ENCODE assay signal across 26 mouse cellular contexts in the genomic region with DNA sequence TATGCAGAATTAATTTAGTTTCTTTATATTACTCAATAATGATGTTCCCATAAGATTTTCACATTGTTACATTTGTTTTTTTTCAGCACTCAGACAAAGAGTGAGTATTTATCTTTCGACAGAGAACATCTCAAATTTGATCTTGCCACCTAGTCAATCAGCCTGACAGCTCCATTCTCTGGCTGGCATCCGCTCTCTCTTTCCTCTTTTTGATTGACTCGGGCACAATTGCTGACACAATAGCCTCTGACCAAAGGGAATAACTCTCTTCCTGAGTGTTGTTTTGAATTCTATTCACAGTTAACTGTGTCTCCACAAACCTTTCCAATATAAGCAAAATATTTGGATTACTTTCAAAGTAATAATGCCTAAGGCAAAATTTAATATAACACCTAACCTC.
DNase-seq lines count a peak whose midpoint lies in the region; ATAC-seq and TF ChIP-seq lines count a peak whose summit lies in the region.
"Had no signal": no experiment of that assay in that cellular context is flagged by ENCODE, and none has a peak within 500 bp of the region (broad histone marks: within the 10 kb centered on the region; RNA-seq: fewer than 3 reads in every experiment).

No protein-coding gene starts in this region.

- TF ChIP-seq CTCF in lung, postnatal 0 days (IDR thresholded peaks at IDR 0.05): no peak
- no peak for TF ChIP-seq CTCF in lung, adult 2 months (IDR thresholded peaks at IDR 0.05; ENCODE audit: insufficient read depth, low read length)

- no peak for ATAC-seq in lung, postnatal 0 days
- ATAC-seq: forebrain, embryonic 15.5 days; intestine, postnatal 0 days; midbrain, embryonic 16.5 days had no signal

- TF ChIP-seq EP300 in lung, postnatal 0 days (IDR thresholded peaks at IDR 0.05): peak; percentile 37

- H3K9ac ChIP-seq in lung, postnatal 0 days (replicated peaks; ENCODE audit: low read depth): no peak overlapping the region
- H3K9ac ChIP-seq: embryonic facial prominence, embryonic 12.5 days; forebrain, embryonic 15.5 days; hindbrain, embryonic 12.5 days; liver, embryonic 14.5 days had no signal

- no peak overlapping the region for H3K27ac ChIP-seq in lung, postnatal 0 days (ENCODE audit: low read length)
- H3K27ac ChIP-seq: embryonic facial prominence, embryonic 12.5 days; forebrain, embryonic 15.5 days; hindbrain, embryonic 12.5 days; liver, embryonic 14.5 days had no signal

- no peak overlapping the region for H3K4me2 ChIP-seq in lung, postnatal 0 days (replicated peaks; ENCODE audit: low read depth, low read length)
- H3K4me2 ChIP-seq: embryonic facial prominence, embryonic 12.5 days; forebrain, embryonic 15.5 days; hindbrain, embryonic 12.5 days had no signal

- no peaks in the 10 kb centered on the region for H3K36me3 ChIP-seq in lung, postnatal 0 days (ENCODE audit: insufficient read depth, low read length)
- H3K36me3 ChIP-seq: embryonic facial prominence, embryonic 12.5 days; forebrain, embryonic 15.5 days; G1E; hindbrain, embryonic 12.5 days had no signal

- H3K4me3 ChIP-seq in lung, postnatal 0 days (ENCODE audit: low read depth, low read length): no peak overlapping the region
- no peak overlapping the region for H3K4me3 ChIP-seq in lung, adult 2 months (replicated peaks; ENCODE audit: extremely low read depth, low read depth, low read length)
- H3K4me3 ChIP-seq: embryonic facial prominence, embryonic 12.5 days; forebrain, embryonic 15.5 days; hindbrain, embryonic 12.5 days had no signal

- TF ChIP-seq POLR2A in lung, adult 2 months (IDR thresholded peaks at IDR 0.05; ENCODE audit: borderline replicate concordance, extremely low read depth, low read depth, low read length): no peak

- no peaks in the 10 kb centered on the region for H3K9me3 ChIP-seq in lung, postnatal 0 days (ENCODE audit: low read length)
- H3K9me3 ChIP-seq: embryonic facial prominence, embryonic 12.5 days; forebrain, embryonic 15.5 days; hindbrain, embryonic 12.5 days had no signal

- WGBS in lung, postnatal 0 days: 9% methylated on average over 3 of the region's 3 CpGs
- WGBS in lung, adult 2 months: 15% methylated on average over 3 of the region's 3 CpGs

- no peaks in the 10 kb centered on the region for H3K4me1 ChIP-seq in lung, postnatal 0 days (ENCODE audit: insufficient read depth, low read depth, low read length)
- no peaks in the 10 kb centered on the region for H3K4me1 ChIP-seq in lung, adult 2 months (ENCODE audit: control insufficient read depth, insufficient read depth, low read length)
- H3K4me1 ChIP-seq: embryonic facial prominence, embryonic 12.5 days; forebrain, embryonic 15.5 days; hindbrain, embryonic 12.5 days had no signal

- peak; percentile 12 for DNase-seq in embryo, embryonic 11 days
- DNase-seq in embryo, embryonic 9.5 days (ENCODE audit: extremely low spot score): no peak
- DNase-seq in lung, postnatal 0 days (ENCODE audit: low spot score): peak; percentile 32
- no peak for DNase-seq in lung, adult 2 months
- peak; percentile 21 for DNase-seq in lung, postnatal 25 days (ENCODE audit: low spot score)
- DNase-seq in adrenal gland, postnatal 4 days (ENCODE audit: low spot score in 2 of 2): no peak
- no peak for DNase-seq in right cerebral cortex, adult 2 months (ENCODE audit: low spot score in 2 of 2)
- DNase-seq: adrenal gland, postnatal 10 days; cerebellum, adult 18-20 months; cerebellum, postnatal 10 days; gastrocnemius, postnatal 10 days; heart, postnatal 14 days; kidney, adult 9 months; kidney, postnatal 10 days; layer of hippocampus, adult 9-11 months; liver; spleen, adult 18-20 months; thymus, adult 2 months; thymus, postnatal 36 days had no signal

- H3K27me3 ChIP-seq in lung, postnatal 0 days (replicated peaks; ENCODE audit: insufficient read depth, low read length): no peaks in the 10 kb centered on the region
- H3K27me3 ChIP-seq: embryonic facial prominence, embryonic 12.5 days; forebrain, embryonic 15.5 days; hindbrain, embryonic 12.5 days had no signal

Comparison
In these comparisons a context has a peak if more than half of its experiments do, and no peak if none do; other contexts are left out.
1. DNase-seq: peak in embryo, embryonic 11 days (single experiment), lung, postnatal 0 days (single experiment) and lung, postnatal 25 days (single experiment); none in embryo, embryonic 9.5 days (single experiment), lung, adult 2 months (single experiment), adrenal gland, postnatal 4 days (0 of 2) and right cerebral cortex, adult 2 months (0 of 2).